Mouse (Mus musculus) thymus, adult 2 months (tissue): ENCODE data around the gene Lim2. TPM values are rescaled to one million over a fixed set of nuclear protein-coding genes. Genes with fewer than 3 reads are reported as not detected.
A peak's percentile ranks its signal among the peaks of the same experiment; 100 is the strongest.

Source experiments
- DNase-seq: peaks from one replicate; pipeline ENCODE4 v3.0.0; 2021
- H3K27ac ChIP-seq: fragments of 200-500 bp; 2 replicates; pipeline ENCODE4 v1.5.1; 2012; ENCODE audit warnings: low read length, control low read depth; ENCODE audit not compliant: control insufficient read depth, insufficient read depth
- H3K27me3 ChIP-seq: fragments of 200-500 bp; 2 replicates; pipeline ENCODE4 v1.6.1; 2012; ENCODE audit warnings: mild to moderate bottlenecking, low read length, moderate library complexity, mixed read lengths; ENCODE audit not compliant: control insufficient read depth, insufficient read depth
- H3K36me3 ChIP-seq: fragments of 200-500 bp; 2 replicates; pipeline ENCODE4 v1.6.1; 2012; ENCODE audit warnings: mild to moderate bottlenecking, low read length, moderate library complexity; ENCODE audit not compliant: control insufficient read depth, insufficient read depth
- H3K4me1 ChIP-seq: fragments of 200-500 bp; replicated peaks from 2 replicates; pipeline ENCODE4 v1.6.1; 2012; ENCODE audit warnings: low read length; ENCODE audit not compliant: control insufficient read depth, insufficient read depth
- H3K4me3 ChIP-seq: fragments of 200-500 bp; 2 replicates; pipeline ENCODE4 v1.5.1; 2012; ENCODE audit warnings: mild to moderate bottlenecking, low read length, control low read depth, moderate library complexity; ENCODE audit not compliant: control insufficient read depth, insufficient read depth
- CTCF ChIP-seq: fragments of 200-500 bp; IDR thresholded peaks from 2 replicates; pipeline ENCODE4 v1.5.1; 2012; ENCODE audit warnings: mild to moderate bottlenecking, control low read depth, low read length, moderate library complexity, borderline replicate concordance; ENCODE audit not compliant: control insufficient read depth, poor library complexity, insufficient read depth; ENCODE audit errors: extremely low read depth
- POLR2A ChIP-seq: fragments of 200-500 bp; IDR thresholded peaks from 2 replicates; pipeline ENCODE4 v1.6.1; 2012; ENCODE audit warnings: mild to moderate bottlenecking, low read length, control low read depth, moderate library complexity; ENCODE audit not compliant: control insufficient read depth, poor library complexity, insufficient read depth; ENCODE audit errors: extremely low read depth
- WGBS: fragments of 180-500 bp; shearing (Covaris S2); methylation state at CpG from one replicate; pipeline ENCODE4 v1.1.7; 2018; 5-methylcytosine and 5-hydroxymethylcytosine counted together
- polyA plus RNA-seq: library from polyadenylated mRNA; depleted of rRNA; stranded (reverse); fragments of >200 nt; gene quantifications from 2 replicates; pipeline ENCODE4 v1.2.3, GENCODE M21; 2012; rRNA removed

The Lim2 gene
- polyA plus RNA-seq, result 0.04 TPM in 1 of 2 replicates, not detected in the other

DNA sequence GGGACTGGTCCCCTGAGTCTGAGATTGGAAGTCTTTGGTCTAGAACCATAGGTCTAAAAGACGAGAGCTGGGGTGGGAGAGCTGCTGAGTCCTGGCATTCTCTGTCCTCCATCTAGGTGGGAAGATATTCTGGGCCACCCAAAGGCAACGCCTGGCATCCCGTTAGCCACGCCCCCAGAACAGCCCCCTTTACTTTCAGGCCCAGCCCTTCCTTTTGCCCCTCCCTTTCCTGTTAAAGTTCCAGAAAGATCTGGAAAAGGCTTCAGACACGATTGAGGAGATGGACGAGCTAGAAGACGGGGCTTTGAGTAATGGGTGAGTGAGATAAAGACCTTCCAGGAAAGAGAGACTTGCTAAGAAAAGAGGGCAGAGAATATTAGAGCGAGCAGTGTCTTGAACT is at the start of gene Lim2:
Gene Lim2 (plus strand): TSS at position 265 of the 400 bp plus-strand sequence.
- H3K4me1 ChIP-seq, result no peaks in the 10 kb centered on the region
- H3K27me3 ChIP-seq, result no peaks in the 10 kb centered on the region
- TF ChIP-seq CTCF, result no peak
- no peak for DNase-seq
- no peak within 1 kb of the TSS for H3K4me3 ChIP-seq
- H3K36me3 ChIP-seq, result no peaks in the 10 kb centered on the region
- WGBS, result 91% methylated on average over 8 of the region's 8 CpGs
- H3K27ac ChIP-seq, result no peak within 1 kb of the TSS

DNA sequence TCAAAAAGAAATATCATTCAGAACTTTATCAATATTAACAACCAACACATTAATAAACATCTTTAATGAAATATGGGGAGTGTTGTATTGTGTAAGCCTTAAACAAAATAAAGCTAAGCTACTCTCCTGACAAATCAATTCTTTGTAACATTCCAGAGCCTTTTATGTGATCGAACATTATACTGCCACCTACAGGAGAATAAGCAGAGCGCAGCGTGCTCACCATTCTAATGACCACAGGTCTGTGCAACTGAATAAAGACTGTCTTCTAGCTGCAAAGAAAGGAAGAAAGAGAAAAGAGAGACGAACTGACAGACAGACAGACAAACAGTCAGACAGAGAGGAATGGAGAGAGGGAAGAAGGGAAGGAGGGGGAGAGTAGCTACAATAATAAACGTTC is 49.2 kb upstream of the Lim2 start:
- 13% methylated on average over 5 of the region's 5 CpGs for WGBS
- DNase-seq, result peak; percentile 8

DNA sequence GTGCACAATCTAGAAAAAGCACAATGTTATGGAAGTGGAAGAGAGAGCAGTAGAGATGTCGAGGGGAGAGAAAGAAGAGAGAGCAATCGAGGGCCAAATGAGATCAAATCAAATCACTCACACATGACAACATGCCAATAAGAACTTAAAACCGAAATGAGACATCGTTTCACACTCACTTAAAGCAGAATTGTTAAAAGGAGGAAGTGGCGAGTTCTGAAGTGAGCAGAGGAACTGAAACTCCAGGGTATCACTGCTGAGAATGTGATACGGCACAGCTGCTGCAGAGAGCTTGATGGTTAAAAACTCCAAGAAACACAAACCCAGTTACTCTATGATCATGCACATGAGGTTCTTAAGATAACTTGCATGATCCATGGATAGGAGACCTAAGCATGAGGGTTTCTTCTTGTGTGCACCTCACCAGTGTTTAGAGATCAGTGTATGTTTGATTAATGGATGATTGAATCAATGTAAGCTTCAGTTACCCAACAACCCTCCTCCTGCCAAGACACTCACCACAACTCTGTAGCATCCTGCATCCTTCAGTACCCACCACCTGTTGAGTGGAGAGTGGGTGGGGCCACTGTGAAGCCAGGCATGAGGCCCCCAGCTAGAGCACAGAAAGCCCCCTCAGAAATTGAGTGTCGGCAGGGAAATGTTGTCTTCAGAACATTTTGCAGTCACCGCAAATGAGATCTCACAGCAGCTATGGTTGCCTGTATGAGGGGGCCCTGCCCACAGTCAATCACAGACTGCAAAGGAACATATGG is 34.9 kb upstream of the Lim2 start:
- no peak overlapping the region for H3K27ac ChIP-seq
- H3K4me3 ChIP-seq, result no peak overlapping the region
- H3K4me1 ChIP-seq, result no peaks in the 10 kb centered on the region
- DNase-seq, result no peak
- TF ChIP-seq CTCF (no peak), POLR2A (no peak)
- H3K27me3 ChIP-seq, result no peaks in the 10 kb centered on the region
- WGBS, result 21% methylated on average over 8 of the region's 8 CpGs
- H3K36me3 ChIP-seq, result no peaks in the 10 kb centered on the region

More for the DNA sequence above, 49.2 kb upstream of the Lim2 start:
- no peaks in the 10 kb centered on the region for H3K36me3 ChIP-seq
- H3K27me3 ChIP-seq, result no peaks in the 10 kb centered on the region
- no peak overlapping the region for H3K4me3 ChIP-seq
- TF ChIP-seq POLR2A, result no peak
- no peak for TF ChIP-seq CTCF
- no peak overlapping the region for H3K27ac ChIP-seq
- no peaks in the 10 kb centered on the region for H3K4me1 ChIP-seq

DNA sequence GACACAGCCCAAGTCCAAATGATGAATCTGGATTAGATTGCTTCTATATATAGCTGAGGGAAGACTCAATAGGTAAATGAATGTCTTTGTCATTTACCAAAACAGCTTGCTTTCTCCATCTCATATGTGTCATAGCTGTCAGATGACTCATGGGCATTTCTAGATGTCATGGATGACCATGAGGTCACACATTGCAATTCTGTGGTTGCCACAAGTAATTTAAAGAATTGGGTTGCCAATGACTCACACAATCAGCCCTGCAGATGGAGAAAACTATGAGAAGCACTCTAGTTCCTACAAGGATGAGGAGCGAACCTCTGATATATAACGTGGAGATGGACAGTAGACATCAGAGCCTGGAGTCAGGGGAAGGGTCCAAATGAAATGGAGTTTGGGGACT is 28.0 kb upstream of the Lim2 start:
- H3K27ac ChIP-seq, result no peak overlapping the region
- TF ChIP-seq POLR2A (no peak), CTCF (no peak)
- H3K4me3 ChIP-seq, result no peak overlapping the region
- no peaks in the 10 kb centered on the region for H3K27me3 ChIP-seq
- 93% methylated on average over 2 of the region's 2 CpGs for WGBS
- no peaks in the 10 kb centered on the region for H3K36me3 ChIP-seq
- DNase-seq, result no peak
- H3K4me1 ChIP-seq, result no peaks in the 10 kb centered on the region

DNA sequence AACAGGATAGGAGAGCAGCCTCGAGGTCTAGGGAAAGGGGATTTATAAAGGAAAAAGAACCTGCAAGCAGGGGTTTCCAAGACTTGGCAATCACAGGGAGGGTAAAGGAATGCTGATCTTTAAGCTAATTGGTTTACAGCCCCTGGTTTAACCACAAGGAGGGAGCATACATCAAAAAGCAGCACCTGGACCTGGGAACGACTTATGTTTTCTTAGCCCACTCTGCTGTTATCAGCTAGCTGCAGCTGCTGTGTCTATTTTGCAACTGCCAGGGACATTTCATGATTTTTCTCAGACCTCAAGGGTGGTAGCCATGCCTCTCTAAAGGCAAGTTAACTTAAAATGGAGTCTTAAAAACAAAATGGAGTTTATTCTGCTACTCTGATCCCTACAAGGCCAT is 24.8 kb upstream of the Lim2 start:
- Histone ChIP-seq H3K4me1 (no peaks in the 10 kb centered on the region), H3K36me3 (no peaks in the 10 kb centered on the region), H3K4me3 (no peak overlapping the region), H3K27me3 (no peaks in the 10 kb centered on the region), H3K27ac (no peak overlapping the region)
- TF ChIP-seq CTCF, result no peak
- no peak for TF ChIP-seq POLR2A
- DNase-seq, result no peak
- WGBS, result 24% methylated on average over 2 of the region's 2 CpGs

DNA sequence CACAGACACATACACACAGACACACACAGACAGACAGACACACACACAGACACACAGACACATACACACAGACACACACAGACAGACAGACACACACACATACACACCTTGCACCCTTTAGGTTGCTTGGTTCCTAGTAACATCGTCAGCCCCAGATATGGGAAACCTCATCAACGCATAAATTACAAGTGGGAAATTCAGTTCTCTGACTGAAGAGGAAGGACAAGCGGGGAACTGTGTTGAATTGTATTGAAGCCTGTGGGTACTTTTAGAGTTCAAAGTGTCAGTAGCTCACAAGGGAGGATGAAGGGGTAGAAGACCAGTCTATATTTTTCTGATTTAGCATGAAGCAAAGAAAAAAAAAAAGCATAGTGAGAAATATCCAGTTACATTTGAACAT is 19.9 kb upstream of the Lim2 start:
- Histone ChIP-seq H3K36me3 (no peaks in the 10 kb centered on the region), H3K4me3 (no peak overlapping the region), H3K27me3 (no peaks in the 10 kb centered on the region), H3K27ac (no peak overlapping the region; the same call in 1 of the 2 replicates), H3K4me1 (no peaks in the 10 kb centered on the region)
- WGBS, result 53% methylated on average over 3 of the region's 3 CpGs
- DNase-seq, result no peak
- TF ChIP-seq CTCF (no peak), POLR2A (no peak)

DNA sequence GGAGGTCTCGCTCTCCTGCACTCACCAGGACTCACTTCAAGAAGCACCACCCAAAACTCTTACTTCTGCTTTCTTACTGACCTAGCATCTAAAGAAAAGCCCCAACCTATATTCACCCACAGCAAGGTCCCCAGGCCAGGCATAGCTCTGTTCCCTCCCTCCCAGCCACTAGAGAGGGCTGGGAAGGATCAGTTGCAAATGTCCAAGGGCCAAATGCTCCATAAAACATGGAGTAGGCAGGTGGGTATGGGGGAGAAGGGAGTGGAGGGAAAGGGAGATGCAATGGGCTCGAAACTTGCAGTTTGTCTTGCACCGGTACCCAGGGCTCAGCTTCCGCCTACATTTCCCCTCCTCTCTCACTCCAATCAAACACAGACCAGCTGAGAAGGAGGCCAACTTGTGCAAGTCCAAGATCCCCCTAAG is 19.3 kb upstream of the Lim2 start, which contains the start of gene Siglecg:
Gene Siglecg (plus strand): TSS at position 74 of the 423 bp plus-strand sequence.
- Histone ChIP-seq H3K27ac (no peak within 1 kb of the TSS; the same call in 1 of the 2 replicates), H3K4me1 (no peaks in the 10 kb centered on the region), H3K4me3 (no peak within 1 kb of the TSS), H3K36me3 (no peaks in the 10 kb centered on the region), H3K27me3 (no peaks in the 10 kb centered on the region)
- TF ChIP-seq POLR2A (no peak), CTCF (no peak)
- 46% methylated on average over 4 of the region's 4 CpGs for WGBS
- DNase-seq, result no peak
